Mouse (Mus musculus): Measurements from ENCODE around the gene Chid1. TPM values are rescaled to one million over a fixed set of nuclear protein-coding genes. Genes with fewer than 3 reads are reported as not detected.

The Chid1 gene
- total RNA-seq, 1 experiment from 2014 or later, result 25.4 TPM

GRCm38 (mm10) chr7:141466045-141466394 is 73.6 kb downstream of the Chid1 start:
- no peak for ATAC-seq (replicated peaks; ENCODE audit: low read depth, poor library complexity, severe bottlenecking)

- no peak for ATAC-seq (replicated peaks; ENCODE audit: low read depth, poor library complexity, severe bottlenecking)
Measured at GRCm38 (mm10) chr7:141465388-141466044, 74.1 kb downstream of the Chid1 start.

GRCm38 (mm10) chr7:141464603-141465201 is 75.0 kb downstream of the Chid1 start:
- ATAC-seq (replicated peaks; ENCODE audit: low read depth, poor library complexity, severe bottlenecking), result no peak

GRCm38 (mm10) chr7:141463824-141464602 is 75.6 kb downstream of the Chid1 start:
- ATAC-seq (replicated peaks; ENCODE audit: low read depth, poor library complexity, severe bottlenecking), result no peak

GRCm38 (mm10) chr7:141462333-141462821 is 77.3 kb downstream of the Chid1 start:
- no peak for ATAC-seq (replicated peaks; ENCODE audit: low read depth, poor library complexity, severe bottlenecking)

GRCm38 (mm10) chr7:141461521-141462332 is 77.9 kb downstream of the Chid1 start:
- ATAC-seq (replicated peaks; ENCODE audit: low read depth, poor library complexity, severe bottlenecking), result peak; percentile 12; the same call in 1 of the 2 replicates

- no peak for ATAC-seq (replicated peaks; ENCODE audit: low read depth, poor library complexity, severe bottlenecking)
Measured at GRCm38 (mm10) chr7:141460391-141461113, 79.1 kb downstream of the Chid1 start, which contains the start of gene Cracr2b. TSS of gene Cracr2b (plus strand) at chr7:141461094.

GRCm38 (mm10) chr7:141460001-141460390 is 79.7 kb downstream of the Chid1 start:
- ATAC-seq (replicated peaks; ENCODE audit: low read depth, poor library complexity, severe bottlenecking), result no peak

- no peak for ATAC-seq (replicated peaks; ENCODE audit: low read depth, poor library complexity, severe bottlenecking)
Measured at GRCm38 (mm10) chr7:141459301-141459711, 80.4 kb downstream of the Chid1 start.

GRCm38 (mm10) chr7:141458661-141459060 is 81.0 kb downstream of the Chid1 start:
- ATAC-seq (replicated peaks; ENCODE audit: low read depth, poor library complexity, severe bottlenecking), result no peak

- no peak for ATAC-seq (replicated peaks; ENCODE audit: low read depth, poor library complexity, severe bottlenecking)
Measured at GRCm38 (mm10) chr7:141457986-141458660, 81.5 kb downstream of the Chid1 start.

GRCm38 (mm10) chr7:141457236-141457635 is 82.4 kb downstream of the Chid1 start:
- ATAC-seq (replicated peaks; ENCODE audit: low read depth, poor library complexity, severe bottlenecking), result no peak

- ATAC-seq (replicated peaks; ENCODE audit: low read depth, poor library complexity, severe bottlenecking), result no peak
Measured at GRCm38 (mm10) chr7:141456739-141457138, 82.9 kb downstream of the Chid1 start.

- peak; percentile 51 for ATAC-seq (replicated peaks; ENCODE audit: low read depth, poor library complexity, severe bottlenecking)
Measured at GRCm38 (mm10) chr7:141455610-141456314, 83.9 kb downstream of the Chid1 start.

- peak; percentile 80 for ATAC-seq (replicated peaks; ENCODE audit: low read depth, poor library complexity, severe bottlenecking)
Measured at GRCm38 (mm10) chr7:141454967-141455551, 84.6 kb downstream of the Chid1 start, which contains the start of gene Pnpla2. TSS of gene Pnpla2 (plus strand) at chr7:141455198.

- ATAC-seq (replicated peaks; ENCODE audit: low read depth, poor library complexity, severe bottlenecking), result no peak
Measured at GRCm38 (mm10) chr7:141453636-141454035, 86.0 kb downstream of the Chid1 start.

- no peak for ATAC-seq (replicated peaks; ENCODE audit: low read depth, poor library complexity, severe bottlenecking)
Measured at GRCm38 (mm10) chr7:141451928-141452327, 87.7 kb downstream of the Chid1 start.

Data from common myeloid progenitor, adult 5-6 weeks (primary cell).